Mouse (Mus musculus): ENCODE measurements at regions not wholly inside any gene's neighbourhood (a gene's known extent, or its start where the extent isn't known, plus 50 kb on each side); places are given as distances from the start of the nearest gene placed in this dataset.

DNA sequence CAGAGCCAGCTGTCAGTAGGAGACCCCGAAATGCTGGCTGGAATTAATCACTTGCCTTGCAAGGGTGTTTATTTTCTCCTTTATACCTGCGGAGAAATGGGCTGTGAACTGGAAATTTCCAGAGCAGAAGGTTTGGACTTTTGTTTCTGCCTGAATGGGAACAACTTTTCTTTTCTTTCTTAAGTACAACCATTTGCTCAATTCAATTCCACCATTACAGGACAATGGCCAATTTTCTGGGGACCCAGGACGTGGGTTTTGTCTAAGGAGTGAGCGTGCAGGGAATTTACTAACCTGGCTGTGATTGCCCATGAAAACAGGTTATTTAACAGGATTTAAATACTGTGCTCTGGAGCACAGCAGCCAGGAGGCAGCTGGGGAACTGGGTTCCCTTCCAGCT is 195.1 kb upstream of the Sdk2 start:
- DNase-seq (ENCODE audit: low spot score): no peak

DNA sequence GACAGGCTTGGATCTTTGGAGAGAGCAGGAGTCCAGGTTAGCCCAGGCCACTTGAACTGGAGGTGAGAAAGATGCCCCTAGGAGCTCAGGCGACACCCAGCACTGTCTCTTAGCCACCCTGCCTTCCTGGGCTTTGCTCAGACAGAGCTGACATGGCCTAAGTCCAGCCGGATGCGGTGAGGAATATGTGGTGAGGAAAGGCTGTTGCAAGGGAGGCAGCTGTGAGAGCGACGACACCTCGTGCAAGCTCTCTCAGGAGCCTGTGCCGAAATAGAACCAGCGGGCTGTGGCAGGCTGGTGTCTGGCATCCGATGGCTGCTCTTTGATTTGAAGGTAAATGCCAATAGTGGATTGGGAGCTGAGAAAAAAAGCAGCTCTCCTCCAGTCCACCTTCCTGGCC is 191.4 kb upstream of the Sdk2 start:
- DNase-seq (ENCODE audit: low spot score): no peak

DNA sequence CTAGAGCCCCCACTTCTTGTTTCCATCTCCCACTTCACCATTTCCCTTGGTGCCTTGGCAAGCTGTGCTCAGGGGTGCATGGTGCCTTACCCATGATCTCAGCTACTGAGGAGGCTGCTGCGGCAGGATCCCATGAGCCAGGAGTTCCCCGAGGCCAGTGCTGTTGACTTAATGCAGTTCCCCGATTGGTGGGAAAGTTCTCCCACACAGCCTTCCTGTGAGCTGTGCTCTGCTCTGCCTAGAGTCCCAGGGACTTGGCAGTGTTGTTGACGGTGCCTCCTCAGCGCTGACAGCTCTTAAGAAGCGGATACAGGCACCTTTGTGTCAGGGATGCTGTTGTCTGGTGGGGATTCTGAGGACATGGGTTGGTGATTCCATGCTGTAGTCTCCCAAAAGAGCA is 190.9 kb upstream of the Sdk2 start:
- DNase-seq (ENCODE audit: low spot score): no peak

DNA sequence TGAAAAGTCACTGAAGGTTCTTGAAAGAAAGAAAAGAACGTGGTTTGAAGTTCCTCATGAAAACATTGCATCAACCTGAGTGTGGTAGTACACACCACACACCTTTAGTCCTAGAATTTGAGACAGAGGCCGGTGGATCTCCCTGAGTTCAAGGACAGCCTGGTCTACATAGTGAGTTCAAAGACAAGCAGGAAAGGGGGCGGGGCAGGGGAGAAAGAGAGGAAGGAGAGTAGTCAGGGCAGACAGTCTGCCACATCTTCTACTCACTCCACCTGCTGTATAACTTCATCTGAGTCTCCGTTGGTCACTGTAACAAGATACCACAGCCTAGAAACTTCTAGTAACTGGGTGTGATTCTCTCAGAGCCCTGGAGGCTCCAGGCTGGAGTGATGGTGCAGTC is 190.2 kb upstream of the Sdk2 start:
- no peak for DNase-seq (ENCODE audit: low spot score)

DNA sequence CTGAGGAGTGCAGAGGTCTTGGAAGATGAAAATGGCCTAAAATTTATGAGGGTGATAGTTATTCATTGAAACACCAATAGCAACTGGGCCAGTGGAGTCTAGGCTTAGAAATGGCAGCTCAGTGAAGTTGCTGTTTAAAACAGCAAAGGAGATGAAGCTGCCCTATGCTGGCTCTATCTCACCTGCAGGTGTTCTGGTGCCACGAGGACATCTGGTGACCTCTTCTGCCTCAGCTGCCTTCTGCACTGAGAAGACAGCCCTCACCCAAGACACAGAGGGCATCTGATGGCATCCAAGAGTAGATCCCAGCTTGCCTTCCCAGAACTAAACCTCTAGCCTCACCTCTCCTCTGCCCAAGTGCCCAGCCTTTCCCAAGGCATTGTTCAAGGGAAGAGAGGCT is 187.5 kb upstream of the Sdk2 start:
- DNase-seq (ENCODE audit: low spot score): no peak

DNA sequence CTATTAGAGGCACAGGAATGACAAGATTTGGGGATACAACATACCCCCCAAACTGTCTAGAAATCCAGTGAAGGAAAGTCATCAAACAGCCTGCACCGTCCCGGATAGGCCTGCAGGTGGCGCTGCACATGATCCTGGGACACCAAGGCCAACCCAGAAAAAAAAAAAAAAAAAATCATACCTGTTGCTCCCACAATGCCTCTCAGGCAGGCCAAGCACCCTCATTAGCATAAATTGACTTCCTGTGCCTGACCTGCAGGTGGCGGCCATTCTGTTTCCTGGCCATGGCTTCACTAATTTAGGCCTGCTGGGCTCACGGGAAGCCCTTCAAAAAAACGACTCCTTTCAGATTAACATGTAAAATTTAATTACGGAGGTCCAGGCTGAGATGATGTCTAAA is 184.8 kb upstream of the Sdk2 start:
- DNase-seq (ENCODE audit: low spot score): no peak

DNA sequence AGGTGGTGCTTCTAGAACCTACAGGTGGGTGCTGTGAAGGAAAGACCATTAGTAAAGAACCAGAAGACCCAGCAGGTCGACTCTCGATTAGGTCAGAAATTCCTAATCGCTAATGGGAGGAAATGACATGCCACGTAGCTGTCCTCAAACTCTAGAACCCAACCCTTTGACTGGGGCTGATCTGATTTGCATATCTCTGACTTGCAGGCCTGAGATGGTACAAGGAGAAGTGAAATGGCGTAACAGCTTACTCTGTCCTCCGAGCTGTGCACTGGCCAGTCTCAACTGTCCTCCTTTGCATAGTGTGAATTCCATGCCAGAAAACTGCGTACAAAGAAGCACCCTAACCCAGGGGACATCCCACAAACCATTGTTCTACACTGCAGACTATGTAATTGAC is 182.4 kb upstream of the Sdk2 start:
- DNase-seq (ENCODE audit: low spot score): no peak

DNA sequence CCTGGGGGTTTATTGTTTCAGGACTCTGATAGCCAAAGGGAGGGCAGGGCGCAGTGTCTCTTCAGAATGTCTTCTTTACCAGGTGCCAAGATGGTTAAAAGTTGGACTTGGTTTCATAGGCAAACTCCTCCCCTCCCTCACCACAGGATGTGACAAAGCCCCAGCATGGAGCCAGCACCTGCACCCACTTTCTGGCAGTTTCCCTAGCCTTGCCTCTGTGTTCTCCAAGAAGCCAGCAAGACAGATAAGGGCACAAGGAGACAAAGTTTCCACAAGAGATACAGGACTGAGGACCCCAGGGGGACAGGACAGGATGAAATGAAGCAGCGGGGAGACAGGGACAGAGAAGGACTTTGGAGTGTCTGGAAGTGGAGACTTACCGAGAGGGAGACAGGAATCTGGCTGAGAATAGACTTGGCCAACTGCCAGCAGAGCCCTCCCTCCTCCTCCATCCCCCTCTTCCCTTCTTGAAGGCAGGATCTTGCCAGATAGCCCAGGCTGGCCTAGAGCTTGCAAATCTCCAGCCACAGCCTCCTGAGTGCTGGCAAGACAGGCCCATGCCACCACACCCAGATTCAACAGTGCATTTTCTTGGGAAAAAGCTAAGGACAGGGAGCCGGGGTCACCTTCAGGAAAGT is 181.5 kb upstream of the Sdk2 start:
- no peak for DNase-seq (ENCODE audit: low spot score)

DNA sequence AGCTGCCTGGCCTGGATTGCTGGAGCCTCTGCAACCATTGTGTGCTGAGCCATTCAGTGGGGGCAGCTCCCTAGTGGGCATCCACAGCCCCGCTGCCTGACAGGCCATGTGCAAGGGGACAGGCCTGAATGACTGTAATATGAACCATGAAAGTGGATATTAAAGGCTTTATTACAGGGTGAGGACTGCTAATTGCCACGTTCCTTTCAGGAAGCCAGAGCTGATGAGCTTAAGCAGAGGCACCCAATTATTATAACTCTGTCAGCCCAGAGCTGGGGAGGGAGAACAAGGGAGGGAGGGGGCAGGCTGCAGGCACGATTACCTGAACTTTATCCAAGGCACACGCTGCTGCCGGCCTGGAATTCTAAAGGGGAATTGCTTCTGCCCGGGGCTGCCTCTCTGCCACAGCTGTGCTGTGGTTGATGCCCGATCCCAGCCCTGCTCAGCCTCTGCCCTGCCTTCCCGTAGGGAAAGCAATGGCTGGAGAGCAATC is 172.5 kb upstream of the Sdk2 start:
- no peak for DNase-seq (ENCODE audit: low spot score)

DNA sequence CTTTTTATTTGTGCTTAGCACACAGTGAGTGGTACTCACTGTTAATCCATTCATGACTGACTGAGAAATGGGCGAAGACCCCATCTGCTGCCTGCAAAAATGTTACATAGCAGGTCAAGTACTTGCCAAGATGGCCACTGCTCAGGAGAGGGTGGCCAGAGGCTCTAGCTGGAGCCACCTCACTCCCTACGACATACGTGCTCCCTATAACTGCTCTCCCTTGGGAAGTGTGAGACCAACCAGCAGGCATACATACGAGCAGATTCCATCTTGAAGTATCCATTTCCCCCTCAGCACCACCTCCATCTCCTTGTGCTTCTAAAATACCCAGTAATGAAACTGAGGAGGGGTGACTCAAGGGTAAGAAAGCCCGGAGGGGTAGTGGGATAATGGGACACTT is 172.0 kb upstream of the Sdk2 start:
- no peak for DNase-seq (ENCODE audit: low spot score)

DNA sequence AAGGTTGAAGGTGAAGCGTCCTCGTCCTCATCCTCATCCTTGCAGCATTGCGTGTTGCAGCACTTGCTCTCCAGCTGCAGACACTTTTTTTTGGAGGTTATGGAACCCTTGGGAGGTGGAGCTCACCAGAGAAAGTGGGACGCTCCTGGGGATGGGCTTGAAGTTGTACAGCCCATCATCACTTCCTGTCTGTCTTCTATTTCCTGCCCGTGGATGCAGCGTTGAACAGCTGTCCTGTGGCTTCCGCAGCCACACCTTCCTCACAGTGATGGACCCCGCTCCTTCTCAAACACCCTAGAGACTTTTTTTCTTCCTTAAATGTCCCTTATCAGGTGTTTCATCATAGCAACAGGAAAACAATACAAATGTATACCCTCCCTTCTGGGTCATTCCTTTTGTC is 171.5 kb upstream of the Sdk2 start:
- no peak for DNase-seq (ENCODE audit: low spot score)

DNA sequence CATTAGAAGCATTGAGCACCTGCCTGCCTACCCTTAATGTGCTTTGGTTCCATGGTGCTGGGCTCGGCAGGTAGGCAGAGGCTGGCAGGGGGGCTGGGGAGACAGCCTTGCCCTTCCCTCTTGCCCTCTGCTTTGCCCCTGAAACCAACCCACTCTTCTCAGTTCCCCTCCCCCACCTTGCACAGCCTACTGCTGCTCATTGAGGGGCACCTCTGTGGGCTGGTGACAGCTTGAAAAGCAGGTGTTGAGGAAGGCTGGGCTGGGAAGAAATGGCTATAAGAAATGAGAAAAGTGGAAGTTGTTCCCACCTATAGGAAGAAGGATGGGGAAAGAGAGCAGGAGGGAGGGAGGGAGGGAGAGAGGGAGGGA is 167.7 kb upstream of the Sdk2 start:
- DNase-seq (ENCODE audit: low spot score): no peak

DNA sequence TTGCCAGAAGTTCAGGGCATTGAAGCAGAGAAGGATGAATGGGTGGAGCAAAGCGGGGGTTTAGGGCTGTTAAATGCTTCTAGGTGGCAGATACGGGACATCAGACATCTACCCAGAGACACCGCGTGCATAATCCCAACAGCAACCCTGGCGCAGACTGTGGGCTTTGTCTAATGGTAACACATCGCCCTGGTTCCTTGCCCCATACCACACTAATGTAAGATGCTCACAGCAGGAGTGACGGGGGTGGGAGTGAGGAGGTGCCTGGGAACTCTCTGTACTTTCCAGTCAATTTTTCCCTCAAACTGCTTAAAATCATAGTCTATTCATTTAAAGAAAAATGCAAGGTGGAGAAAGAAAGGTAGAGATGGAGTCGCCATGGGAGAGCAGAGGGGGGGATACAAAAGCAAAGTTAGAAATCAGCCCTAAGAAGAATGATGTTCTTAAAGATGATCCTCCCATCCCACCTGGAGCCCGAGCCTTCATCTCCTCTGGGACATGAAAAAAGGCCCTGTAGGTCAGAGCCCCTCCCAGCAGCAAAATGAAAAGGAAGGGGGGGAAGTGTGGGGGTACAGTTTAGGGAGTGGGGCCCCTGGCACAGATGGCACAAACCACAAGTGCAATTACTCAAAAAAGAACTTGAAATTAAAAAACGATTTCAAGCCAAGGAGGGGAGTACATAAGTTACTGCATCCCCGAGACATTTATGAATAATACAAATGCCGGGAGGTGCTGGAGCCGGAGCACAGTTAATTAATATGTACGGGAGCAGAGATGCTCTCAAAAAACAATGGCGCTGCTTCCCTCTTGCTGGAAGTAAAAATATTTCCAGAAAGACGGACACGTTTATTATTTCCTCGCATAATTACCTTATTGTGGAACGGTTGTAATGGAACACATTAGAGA is 167.0 kb upstream of the Sdk2 start:
- no peak for DNase-seq (ENCODE audit: low spot score)

DNA sequence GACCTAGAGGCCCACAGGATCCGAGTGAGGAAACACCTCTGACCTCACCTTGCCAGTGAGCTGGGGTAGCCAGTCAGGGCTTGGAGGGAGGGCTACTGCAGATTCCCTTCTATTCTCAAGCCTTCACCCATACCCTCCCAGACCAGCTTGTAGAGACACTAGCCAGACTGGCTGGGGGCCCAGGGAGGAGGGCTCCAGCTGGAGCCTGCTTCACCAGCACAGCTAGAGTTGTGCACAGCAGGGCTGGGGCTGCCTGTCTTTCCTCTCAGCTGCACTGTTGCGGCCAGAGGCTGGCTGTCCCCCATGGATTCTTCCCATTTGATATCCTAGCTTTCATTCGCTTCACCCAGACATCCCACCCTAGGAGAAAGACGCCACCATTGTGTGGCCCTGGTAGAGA is 165.0 kb upstream of the Sdk2 start:
- DNase-seq (ENCODE audit: low spot score): no peak

DNA sequence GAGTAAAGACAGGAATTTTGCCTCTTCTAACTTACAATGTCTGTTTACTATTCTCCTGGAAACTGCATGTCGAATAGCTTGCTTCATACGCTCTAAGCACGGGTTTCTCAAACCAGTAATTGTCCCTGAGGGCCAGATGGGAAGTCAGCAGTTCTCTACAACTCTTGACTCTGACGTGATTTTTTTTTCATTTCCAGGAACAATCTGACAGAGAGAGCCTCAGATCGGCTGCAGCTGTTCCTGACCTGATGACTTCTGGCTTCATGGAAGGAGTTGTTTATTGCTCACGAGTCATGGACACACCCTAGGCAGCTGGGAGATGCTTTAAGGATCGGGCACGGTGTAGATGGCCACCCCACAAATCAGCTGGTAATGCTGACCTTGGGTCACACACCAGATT is 162.9 kb upstream of the Sdk2 start:
- no peak for DNase-seq (ENCODE audit: low spot score)

DNA sequence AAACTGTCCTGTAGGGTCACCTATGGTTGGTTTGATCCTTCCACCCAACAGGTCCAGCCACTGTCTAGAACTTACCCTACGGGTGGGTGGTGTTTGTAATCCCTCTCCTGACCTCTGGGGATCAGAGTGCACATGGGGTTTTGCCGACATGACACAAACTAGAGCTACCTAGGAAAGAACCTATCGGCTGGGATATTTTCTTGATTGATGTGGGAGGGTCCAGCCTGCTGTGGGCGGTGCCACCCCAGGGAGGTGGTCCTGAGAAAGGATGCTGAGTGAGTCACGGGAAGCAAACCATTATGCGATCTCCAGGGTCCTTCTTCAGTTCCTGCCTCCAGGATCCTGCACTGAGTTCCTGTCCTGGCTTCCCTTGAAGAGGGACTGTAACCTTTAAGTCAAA is 162.3 kb upstream of the Sdk2 start:
- DNase-seq (ENCODE audit: low spot score): no peak

DNA sequence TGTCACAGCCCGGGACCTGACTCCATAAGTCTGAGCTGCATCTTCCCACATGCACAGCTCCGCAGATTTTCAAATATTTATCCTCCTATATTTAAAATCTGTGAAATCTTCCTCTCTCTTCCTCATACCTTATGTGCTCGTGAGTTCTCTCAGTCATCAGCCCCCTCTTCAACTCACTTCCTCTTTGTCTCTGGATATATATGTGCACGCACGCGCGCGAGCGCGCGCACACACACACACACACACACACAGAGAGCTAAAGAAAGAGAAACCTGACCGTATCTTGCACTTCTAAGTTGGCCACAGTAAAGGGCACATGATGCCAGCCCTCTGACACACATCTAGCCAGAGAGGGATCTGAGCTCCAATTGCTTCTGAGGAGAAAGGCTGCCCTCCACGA is 159.7 kb upstream of the Sdk2 start:
- DNase-seq (ENCODE audit: low spot score): no peak

DNA sequence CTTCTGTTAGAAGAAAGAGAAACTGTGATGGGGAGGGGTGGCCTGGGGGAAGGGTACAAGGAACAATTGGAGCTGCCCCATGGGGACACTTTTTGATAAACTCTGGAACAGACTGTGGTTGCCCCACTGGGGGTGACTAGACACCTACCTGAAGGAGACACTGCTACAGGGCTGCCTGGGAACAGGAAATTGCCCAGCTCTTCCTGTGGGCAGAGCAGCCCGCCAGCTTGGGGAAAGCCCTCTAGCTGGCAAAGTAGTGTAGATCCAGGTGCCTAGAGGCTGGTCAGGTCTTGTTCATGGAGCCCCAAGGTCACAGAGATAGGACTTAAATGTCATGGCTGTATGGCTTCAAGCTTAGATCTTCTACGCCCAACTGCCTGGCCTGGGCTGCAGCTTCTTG is 157.9 kb upstream of the Sdk2 start:
- no peak for DNase-seq (ENCODE audit: low spot score)

DNA sequence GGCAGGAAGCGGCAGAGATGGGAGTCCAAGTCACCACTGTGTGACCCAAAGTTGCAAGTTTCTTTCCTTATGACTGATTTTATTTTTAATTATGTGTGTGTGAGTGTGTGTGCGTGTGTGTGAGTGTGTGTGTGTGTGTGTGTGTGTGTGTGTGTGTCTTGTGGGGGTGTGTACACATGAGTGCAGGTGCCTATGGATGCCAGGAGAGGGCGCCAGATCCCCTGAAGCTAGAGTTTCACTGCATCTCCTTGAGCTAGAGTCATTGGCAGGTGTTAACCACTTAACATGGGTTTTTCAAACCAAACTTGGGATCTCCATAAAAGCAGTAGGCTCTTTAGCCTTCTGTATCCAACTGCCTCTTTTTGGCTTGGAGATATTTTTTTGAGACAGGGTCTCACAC is 156.2 kb upstream of the Sdk2 start:
- no peak for DNase-seq (ENCODE audit: low spot score)

DNA sequence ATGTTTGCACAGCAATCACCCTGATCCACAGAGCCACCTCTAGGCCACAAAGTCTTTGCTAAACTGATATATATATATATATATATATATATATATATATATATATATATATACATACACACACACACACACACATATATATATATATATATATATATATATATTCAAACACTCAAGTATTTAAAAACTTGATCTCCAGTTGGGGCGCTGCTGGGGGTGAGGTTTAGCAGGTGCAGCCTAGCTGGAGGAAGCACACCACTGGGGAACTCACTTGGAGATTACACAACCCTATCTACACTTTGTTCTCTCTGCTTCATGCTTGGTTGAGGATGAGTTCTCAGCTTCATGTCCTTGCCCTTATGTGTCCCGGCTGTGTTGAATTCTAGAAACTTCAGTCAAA is 153.6 kb upstream of the Sdk2 start:
- no peak for DNase-seq (ENCODE audit: low spot score)

DNA sequence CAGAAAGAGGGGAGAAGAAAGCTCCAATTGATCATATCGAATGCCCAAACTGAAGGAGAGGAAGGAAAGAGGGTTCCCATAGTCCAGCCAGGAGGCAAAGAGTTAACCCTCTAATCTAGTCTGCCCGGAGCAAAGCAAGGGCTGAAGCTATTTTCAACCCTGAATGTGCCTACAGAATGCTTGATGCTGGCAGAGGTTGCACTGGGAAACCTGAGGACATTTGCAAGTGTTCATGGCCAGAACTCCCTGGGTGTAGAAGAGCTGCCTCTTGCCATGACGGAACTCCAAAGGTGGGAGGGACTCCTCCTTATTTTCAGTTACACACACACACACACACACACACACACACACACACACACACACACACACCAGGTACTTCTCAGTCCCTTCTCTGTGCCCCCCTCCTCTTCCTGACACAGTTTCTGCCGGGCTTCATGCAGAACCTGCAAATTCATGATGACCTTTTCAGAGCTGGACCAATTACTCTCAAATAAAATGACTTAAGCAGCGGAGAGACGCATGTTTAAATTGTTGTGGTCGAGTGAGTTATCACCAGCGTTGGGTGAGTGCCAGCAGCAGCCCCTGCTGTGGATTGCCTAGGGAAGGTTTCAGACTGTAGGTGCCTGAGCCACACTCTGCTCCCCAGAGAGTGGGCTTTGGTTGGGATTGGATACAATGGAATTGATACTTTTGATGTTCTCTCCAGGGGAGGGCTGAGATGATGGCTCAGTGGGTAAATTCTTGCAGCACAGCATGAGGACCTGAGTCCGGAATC is 152.1 kb upstream of the Sdk2 start:
- DNase-seq (ENCODE audit: low spot score): no peak

DNA sequence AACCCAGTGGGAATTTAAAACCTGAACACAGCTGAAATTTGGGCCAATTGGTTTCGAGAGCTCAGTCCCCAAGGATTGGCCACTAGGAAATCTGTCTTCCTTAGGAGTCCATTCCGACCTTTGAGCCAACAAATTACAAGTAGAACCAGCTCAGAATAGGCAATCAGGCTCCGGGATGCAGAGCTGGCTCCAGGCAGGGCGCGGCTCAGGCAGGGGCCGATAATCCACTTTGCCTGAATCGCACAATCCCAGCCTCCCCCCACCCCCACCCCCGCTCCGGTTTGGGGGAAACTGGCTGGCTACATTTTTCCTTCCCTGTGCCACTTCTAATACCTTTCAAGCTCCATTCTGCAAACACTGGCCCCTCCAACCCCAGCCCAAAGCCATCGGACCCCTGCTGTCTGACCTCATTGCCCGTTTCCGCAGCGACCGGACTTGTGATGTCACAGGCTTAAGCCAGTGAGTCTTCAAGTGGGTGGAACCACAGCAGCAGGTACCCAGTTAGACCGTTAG is 150.5 kb upstream of the Sdk2 start:
- DNase-seq (ENCODE audit: low spot score): no peak

DNA sequence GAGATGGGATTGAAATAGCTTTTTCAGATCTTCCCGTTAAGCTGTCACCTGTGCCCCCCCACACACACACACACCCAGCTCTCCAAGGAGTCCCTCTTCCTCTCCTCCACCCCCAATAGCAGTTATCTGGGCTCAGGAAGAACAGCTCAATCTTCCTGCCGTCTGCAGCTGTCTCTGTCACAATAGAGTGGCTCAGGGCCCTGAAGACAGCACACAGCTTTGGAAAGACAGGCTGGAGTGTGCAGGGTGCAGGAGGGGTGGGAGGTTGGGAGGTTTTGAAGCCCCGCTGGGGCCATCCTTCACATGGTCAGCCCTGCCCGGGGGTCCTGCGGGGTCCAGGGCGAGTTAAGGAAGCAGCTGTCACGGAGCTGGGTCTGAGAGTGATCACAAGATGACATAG is 149.6 kb upstream of the Sdk2 start:
- DNase-seq (ENCODE audit: low spot score): no peak

All from ovary, adult 18-20 months (tissue).